Mouse (Mus musculus) testis, postnatal 14 days (tissue): ENCODE measurements at regions not wholly inside any gene's neighbourhood (a gene's known extent, or its start where the extent isn't known, plus 50 kb on each side); places are given as distances from the start of the nearest gene placed in this dataset.
"Not testable (repeated sequence)": the region's sequence is repeated elsewhere in the genome, so short reads cannot be mapped to it uniquely, and the experiment has no call there.

Experiments
- DNase-seq: peaks from one replicate; pipeline ENCODE4 v3.0.0; 2021; ENCODE audit warnings: low spot score

DNA sequence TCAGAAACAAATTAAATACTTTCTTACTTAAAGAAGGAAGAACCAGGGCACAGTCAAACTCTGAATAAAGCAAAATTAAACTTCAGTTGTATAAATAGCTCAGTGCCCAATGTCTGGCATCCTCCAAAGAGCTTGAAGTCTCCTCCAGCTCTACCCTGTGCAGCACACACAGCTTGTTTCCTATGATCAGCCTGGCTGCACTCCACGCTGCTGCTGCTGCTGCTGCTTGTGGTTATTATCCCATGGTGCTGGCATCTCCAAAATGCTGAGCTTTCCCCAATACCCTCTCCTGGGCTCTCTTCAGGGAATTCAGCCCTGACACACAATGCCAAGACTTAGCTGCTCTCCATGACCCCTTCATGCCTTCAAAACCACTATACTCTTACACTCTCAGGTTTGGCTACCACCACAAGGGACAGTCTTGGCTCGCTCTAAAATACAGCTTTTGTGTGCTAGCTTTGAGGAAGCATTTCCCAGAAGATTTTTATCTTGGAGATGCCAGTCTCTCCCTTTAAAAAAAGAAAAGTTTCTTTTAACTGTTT, 121.0 kb downstream of the Rab10 start:
- not testable (repeated sequence) for DNase-seq

DNA sequence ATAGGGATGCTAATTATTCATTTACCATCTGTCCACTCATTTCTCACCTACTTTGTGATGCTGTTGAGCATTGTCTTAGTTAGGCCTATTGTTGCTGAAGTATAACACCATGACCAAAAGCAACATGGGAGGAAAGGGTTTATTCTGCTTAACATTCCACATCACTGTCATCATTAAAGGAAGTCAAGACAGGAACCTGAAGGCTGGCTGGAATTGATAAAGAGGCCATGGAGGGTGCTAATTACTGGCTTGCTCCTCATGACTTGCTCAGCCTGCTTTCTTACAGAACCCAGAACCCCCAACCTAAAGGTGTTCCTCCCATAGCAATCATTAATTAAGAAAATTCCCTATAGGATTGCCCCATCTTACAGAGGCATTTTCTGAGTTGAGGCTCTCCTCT, 121.6 kb downstream of the Rab10 start:
- no peak for DNase-seq

DNA sequence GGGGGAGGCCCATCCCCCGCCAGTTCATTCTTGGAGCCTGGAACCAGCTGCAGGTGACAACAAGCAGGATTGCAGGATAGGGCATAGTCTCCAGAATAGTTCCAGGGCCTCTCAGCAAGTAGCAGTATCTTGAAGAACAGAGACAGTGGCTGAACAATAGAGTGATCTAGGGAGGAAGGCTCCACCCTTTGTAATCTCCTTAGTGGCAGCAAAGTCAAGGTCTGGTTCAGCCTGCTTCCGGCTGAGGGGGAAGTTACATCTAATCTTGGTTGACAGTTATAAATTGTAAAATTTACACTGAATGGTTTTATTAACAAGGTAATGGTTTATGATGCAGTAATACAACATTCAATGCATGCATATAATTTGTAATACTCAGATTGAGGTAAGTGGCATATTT, 136.4 kb downstream of the Rab10 start:
- DNase-seq: no peak

DNA sequence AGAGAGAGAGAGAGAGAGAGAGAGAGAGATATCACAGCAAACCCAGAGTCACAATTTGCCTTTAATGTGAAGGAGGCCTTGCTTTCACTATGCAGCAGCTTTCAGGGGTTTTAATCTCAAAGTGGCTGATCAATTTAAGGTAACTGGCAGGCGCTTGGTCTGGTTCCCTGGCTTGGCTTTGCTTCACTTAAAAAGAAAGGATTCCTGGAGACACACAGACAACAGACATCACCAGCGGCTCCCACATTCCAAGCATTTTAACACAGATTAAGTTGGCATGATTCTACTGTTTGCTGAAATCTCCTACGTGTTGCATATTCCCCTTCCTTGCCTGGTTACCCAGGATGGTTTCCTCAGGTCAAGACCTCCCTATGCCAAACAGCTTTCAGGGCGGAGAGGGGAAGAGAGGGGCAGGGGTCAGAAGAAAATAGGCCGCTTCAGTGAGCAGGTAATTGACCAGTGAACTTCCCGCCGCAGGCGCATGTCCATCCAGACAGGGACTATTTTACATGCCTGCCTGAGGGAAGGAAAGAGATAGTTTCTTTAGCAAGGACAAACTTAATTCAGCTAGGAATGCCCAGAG, 140.0 kb downstream of the Rab10 start:
- not testable (repeated sequence) for DNase-seq

DNA sequence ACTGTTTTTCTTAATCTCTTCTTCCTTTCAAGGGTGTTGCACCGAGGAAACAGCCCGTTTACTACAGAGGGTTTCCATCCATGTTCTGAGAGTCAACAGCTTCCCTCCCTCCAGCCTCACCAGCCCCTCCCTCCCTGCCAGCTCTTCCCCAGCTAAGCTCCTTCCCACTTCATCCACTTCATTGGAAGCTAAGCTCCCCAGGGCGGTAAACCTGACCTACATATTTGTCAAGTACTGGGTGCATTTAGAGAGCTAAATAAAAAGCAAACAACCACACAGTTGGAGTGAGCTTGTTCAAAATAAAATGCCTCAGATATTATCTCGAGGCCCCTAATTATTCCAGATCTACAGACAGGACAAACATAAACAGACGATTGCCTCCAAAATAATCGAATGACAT, 148.1 kb downstream of the Rab10 start:
- DNase-seq: not testable (repeated sequence)

DNA sequence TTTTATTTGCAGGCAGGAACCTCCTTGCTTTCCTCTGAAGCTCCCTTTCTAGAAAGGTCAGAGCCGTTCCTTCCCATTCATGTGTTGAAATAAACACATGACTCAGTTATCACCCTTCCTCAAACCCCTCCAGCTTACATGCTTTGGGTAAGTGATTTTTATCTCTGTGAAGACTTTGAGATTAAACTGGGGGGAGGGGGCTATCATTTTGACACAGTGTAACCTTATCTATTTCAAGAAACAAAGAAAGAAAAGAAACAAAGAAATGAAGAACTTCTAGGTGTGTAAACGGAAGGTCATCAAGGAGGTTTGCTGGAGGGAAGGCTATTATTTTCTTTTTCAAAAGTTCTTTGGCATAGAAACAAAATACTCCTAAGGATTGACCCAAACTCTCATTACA, 151.0 kb downstream of the Rab10 start:
- not testable (repeated sequence) for DNase-seq

DNA sequence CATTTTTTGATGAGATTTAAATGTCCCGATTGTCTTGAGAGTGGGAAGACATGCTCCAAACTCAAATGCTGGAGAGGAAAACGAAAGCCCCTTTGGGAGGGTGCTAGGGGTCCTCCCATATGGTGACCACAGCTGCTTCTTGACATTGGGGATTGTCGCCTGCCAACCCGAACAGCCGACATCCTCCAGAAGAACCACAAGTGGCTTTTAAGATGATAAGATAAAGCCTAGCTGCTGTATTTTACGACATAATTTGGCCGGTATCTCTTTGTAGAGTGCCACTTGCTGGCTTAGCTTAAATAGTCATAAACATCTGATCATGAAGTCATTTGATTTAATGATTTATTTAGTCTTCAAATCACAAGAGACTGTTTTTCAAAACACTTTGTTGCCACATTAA, 156.1 kb downstream of the Rab10 start:
- DNase-seq: not testable (repeated sequence)

DNA sequence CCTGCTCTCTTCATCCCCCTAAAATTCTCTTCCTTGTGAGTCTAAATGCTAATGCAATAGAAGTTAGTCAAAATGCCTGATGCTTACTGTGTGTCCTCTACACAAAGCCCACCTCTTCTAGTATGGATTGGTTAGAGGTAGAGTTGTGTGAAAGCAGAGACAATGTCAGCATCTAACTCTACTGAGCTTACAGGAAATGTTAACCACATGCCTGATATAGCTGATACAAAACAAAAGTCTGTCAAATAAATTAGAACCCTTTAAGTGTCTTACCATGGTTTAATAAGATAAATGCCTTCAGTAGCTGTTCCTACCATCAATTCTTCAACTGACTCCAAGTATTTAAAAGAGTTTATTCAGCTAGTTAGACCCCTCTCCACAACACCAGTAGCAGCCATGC, 177.2 kb downstream of the Rab10 start:
- DNase-seq: not testable (repeated sequence)

DNA sequence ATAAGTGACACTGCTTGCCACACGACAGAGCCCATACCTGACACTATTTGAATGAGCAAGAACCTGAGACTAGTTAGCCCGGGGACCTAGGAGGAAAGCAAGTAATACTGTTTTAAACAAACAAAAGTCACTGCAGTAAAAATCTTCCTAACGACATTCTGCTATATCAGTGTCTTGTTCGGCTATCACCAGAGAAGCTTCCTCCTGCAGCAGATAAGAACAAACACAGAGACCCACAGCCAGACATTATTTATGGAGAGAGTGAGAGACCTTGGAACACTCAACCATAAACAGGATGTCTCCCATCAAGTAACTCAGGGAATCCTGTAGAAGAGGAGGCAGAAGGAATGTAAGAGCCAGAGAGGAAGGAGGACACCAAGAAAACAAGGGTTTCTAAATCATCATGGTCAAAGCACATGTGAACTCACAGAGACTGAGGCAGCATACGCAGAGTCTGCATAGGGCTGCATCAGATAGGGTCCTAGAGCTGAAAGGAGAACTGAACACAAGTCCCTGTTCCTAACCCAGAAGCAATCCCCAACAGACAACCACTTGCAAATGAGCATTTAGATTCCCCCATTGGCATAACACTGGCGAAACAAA, 178.5 kb downstream of the Rab10 start:
- not testable (repeated sequence) for DNase-seq

DNA sequence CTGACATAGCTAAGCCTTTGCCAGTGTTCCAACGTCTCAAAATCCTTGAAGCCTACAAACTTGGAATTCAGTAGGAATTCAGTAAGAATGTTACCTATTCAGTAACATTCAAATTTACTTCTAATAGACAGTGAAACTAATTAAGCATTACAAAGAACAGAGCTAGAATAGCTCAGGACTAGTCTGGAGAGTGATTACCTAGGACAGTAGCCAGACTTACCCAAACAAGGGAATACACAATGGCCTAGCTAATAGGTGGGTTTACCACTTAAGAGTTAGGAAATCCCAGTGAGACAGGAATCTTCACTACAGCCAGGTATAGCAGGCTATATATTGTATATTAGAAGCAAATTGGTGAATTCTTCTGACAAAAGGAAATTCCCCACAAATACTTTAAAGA, 182.4 kb downstream of the Rab10 start:
- DNase-seq: not testable (repeated sequence)

DNA sequence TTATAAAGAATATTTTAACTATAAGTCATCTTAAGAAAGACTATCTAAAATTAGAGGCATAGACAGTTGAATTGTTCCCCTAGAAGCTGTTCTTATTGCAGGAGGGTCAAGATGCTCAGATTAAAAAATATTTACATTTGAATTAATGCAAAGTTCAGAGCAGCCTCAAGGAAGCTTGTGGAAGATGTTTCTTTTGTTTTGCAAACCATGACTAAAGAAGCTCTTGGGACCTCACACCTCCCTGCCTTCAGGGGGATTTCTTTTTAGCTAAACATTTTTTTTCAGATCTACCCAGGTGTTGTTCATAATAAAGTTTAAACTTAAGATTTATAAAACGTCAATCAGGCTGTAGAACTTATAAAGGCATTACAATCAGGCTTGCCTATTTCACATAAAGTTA, 185.7 kb downstream of the Rab10 start:
- DNase-seq: no peak

DNA sequence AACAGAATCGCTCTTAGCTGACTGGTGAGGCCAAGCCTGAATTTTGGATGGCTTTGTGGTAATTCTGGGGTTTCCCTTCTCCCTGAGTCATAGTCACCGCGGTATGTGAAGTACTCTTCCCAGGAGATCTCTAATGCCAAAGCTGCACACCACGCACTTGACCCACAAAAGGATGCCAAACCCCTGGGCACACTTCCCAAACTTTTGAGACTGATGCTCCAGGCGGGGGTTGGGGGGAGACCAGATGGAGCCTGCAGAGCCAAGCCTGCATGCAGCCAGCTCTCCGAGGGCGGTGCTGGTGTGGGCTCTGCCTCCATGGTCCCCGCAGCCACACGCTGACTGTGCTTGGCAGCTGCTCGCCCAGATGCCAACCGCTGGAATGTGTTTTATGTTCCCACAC, 199.2 kb downstream of the Rab10 start:
- DNase-seq: not testable (repeated sequence)

DNA sequence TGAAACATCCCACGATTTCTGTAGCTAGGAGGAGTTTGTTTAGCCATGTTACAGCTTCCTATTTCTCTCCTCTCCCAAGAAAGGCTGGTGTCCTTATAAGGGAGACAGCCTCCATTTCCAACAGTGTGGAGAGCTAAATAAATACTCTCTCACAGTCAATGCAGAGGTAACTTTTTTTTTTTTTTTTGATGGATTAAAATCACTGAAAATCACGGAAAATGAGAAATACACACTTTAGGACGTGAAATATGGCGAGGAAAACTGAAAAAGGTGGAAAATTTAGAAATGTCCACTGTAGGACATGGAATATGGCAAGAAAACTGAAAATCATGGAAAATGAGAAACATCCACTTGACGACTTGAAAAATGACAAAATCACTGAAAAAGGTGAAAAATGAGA, 200.1 kb downstream of the Rab10 start:
- DNase-seq: peak; percentile 67

DNA sequence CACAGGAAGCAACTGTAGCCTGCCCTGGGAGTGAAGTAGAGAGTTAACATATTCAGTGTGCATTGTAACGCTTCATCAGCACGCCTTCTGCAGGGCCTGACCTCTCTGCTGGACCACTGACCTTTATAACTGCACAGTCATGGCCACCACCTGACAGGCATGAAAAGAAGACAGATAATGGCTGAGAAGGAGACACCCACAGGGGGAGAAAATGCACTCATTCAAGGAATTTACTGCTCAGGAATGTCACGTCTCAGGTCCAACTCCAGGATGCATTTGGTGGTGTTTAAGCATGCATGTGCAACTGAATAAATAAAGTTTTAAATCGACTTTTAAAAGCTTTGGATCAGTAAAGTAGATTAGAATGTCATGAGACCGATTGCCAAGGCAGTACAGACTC, 207.8 kb downstream of the Rab10 start:
- not testable (repeated sequence) for DNase-seq

DNA sequence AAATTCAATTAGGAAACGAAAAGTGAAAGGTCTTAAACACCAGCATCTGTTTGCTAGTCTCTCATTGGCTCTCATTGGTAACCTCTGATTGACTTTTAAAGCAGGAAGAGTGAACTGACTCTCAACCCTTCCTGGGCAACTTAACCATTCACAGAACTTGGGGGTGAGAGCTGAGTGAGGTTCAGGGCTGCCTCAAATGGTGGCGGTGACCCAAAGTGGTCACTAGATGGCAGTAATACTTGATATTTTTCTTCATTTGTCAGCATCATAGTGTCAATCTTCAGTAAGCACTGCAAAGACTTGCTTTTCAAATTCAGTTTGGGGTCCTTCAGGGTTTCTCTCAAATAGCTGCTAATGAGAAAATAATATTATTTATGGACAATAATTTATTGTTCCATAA, 211.6 kb downstream of the Rab10 start:
- DNase-seq: not testable (repeated sequence)

DNA sequence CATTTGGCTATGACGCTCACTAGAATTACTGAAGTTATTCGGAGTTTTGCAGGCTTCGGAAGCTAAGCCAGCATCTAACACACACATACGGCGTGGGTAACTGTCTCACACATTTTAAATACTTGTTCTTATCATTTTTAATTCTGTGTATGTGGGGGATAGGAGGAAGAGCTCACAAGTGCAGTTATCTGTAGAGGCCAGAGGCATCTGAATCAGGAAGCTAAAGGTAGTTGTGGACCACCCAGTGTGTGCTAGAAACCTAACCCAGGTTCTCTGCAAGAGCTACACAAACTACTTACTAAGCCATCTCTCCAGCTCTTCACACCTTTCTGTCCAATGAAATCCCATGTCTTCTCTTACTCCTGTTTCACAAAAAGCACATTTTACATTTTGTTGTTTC, 215.3 kb downstream of the Rab10 start:
- DNase-seq: no peak

DNA sequence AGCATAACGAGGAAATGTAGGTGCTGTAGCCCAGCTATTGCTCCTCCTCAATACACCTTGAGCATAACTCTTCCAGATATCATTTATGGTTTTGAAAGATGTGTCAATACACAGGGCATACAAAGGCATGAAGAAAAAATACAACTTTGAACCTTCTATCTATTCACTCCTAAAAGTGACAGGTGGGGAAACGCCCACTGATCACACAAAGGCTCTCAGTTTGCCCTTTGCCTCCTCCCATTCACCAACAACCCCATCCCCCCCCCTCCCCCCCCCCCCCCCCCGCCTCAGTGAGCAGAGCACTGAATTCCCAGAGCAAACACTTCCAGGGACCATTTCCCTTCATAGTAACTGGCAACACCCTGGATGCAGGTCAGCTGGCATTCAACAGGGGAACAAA, 216.8 kb downstream of the Rab10 start:
- DNase-seq: not testable (repeated sequence)

DNA sequence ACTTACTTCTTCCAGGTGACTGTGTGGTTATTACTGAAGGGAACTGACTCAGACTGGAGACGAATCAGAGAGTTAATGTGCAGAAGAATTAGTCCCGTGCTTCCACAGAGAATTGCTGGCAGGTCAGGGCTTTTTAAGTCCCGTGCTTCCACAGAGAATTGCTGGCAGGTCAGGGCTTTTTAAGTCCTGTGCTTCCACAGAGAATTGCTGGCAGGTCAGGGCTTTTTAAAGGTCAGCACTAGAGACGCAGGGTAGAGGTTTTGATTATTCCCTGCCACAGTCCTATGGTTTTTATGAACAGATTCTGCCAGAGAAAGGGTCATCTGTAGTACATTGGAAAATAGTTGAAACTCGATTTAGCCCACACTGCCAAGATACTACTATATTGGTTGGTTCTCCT, 260.2 kb downstream of the Rab10 start:
- not testable (repeated sequence) for DNase-seq

DNA sequence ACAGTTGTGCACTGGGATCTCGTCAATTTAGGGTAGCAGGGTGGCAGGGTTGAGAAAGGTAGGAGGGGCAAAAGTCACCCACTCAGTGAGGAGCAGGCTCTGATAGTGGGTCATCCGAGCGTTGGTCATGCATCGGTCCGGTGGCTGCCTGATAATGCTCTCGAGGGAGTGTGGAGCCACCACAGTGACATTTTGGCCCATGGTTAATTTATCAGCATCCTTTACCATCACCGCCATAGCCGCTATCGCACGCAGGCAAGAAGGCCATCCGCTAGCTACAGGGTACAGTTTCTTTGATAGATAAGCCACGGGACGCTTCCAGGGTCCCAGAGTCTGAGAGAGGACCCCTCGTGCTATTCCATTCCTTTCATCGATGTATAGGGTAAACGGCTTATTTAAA, 291.3 kb downstream of the Rab10 start:
- not testable (repeated sequence) for DNase-seq

DNA sequence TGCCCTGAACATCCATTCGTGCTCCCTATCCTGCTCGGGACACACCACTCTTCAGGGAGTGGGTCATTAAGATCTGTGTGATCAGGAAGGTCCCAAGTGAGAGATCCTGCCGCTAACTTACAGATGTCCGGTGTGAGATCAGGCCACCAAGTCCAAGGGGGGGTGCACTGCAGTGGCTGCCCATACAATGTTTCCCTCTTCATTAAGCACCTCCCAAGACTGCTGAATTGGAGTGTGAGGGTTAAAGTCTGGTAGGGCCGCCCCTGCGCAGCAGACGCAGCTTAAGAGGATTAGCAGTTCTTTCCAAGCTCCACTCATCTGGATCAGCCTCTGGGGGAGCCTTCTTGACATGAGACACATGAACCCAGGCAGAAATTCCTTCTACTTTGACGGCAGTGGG, 293.0 kb downstream of the Rab10 start:
- not testable (repeated sequence) for DNase-seq
